Mouse (Mus musculus): ENCODE data around the gene Adamts20. TPM values are rescaled to one million over a fixed set of nuclear protein-coding genes. Genes with fewer than 3 reads are reported as not detected.

Gene Adamts20
- polyA plus RNA-seq, 1 experiment from 2014 or later = 1.1 TPM

DNA sequence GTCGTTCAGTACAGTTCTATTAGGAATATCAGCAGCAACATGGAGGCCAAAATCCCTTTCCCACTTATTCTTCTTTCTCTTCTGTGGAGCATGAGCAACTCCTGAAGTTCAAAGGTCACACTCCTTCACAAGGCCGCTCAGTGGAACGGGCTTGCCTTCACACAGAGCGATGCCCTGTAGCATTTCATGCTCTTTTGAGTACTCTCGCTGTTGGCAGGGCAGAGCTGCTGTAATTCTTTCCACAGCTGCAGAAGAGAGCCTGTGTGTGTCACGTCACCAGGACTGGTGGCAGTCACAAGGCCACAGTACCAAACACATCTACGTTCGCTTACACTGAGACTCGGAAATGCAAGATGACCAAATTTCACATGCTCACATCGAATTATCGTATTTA, 21.2 kb downstream of the Adamts20 start:
- Histone ChIP-seq H3K4me3 (ENCODE audit: control insufficient read depth in 1 of 2, insufficient read depth in 1 of 2, low read depth in 1 of 2, low read length in 2 of 2) (no peak overlapping the region), H3K27me3 (ENCODE audit: control insufficient read depth, insufficient read depth, low read length) (no peaks in the 10 kb centered on the region), H3K4me2 (ENCODE audit: low read length) (no peak overlapping the region), H3K9ac (ENCODE audit: low read length) (no peak overlapping the region), H3K4me1 (ENCODE audit: control insufficient read depth in 2 of 2, insufficient read depth in 2 of 2, low read length in 2 of 2) (peaks cover 6 to 7% of the 10 kb centered on the region in 2 experiments; a peak in 2 of 4 replicates), H3K27ac (replicated peaks in 1 of 2; ENCODE audit: control insufficient read depth in 1 of 2, insufficient read depth in 1 of 2, low read depth in 2 of 2, low read length in 2 of 2) (peak overlapping the region in 1 of 2 experiments; percentile 47; a peak in 1 of 4 replicates), H3K36me3 (ENCODE audit: control insufficient read depth, insufficient read depth, low read length) (no peaks in the 10 kb centered on the region), H3K9me3 (ENCODE audit: control insufficient read depth, low read length) (no peaks in the 10 kb centered on the region)
- WGBS = 74% methylated on average over 11 of the region's 11 CpGs
- ATAC-seq (ENCODE audit: insufficient number of reproducible peaks, insufficient read depth, low FRiP score, low read depth) = no peak

DNA sequence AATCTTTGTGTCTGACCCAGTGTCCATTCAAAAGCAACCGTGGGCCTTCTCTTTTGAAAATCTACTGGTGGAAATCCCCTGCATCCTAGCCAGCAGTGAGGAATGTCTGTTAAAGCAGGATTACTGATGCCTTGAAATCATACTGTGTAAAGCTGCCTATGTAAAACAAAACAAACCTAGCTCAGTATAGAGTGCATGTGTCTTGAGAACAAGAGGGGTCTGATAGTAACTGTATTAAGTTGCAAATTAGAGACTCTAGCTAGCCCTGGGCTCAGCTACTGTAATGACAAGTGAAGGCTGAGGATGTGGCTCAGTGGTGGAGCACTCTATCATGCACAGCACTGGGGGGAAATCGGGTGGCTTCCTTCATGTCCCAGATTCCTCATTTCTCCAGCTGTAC, 22.2 kb downstream of the Adamts20 start:
- Histone ChIP-seq H3K9ac (ENCODE audit: low read length) (no peak overlapping the region), H3K4me1 (ENCODE audit: control insufficient read depth in 2 of 2, insufficient read depth in 2 of 2, low read length in 2 of 2) (peaks cover 6 to 7% of the 10 kb centered on the region in 2 experiments; a peak in 2 of 4 replicates), H3K9me3 (ENCODE audit: control insufficient read depth, low read length) (no peaks in the 10 kb centered on the region), H3K27ac (replicated peaks in 1 of 2; ENCODE audit: control insufficient read depth in 1 of 2, insufficient read depth in 1 of 2, low read depth in 2 of 2, low read length in 2 of 2) (no peak overlapping the region), H3K4me2 (ENCODE audit: low read length) (no peak overlapping the region), H3K4me3 (ENCODE audit: control insufficient read depth in 1 of 2, insufficient read depth in 1 of 2, low read depth in 1 of 2, low read length in 2 of 2) (no peak overlapping the region), H3K36me3 (ENCODE audit: control insufficient read depth, insufficient read depth, low read length) (no peaks in the 10 kb centered on the region), H3K27me3 (ENCODE audit: control insufficient read depth, insufficient read depth, low read length) (no peaks in the 10 kb centered on the region)
- ATAC-seq (ENCODE audit: insufficient number of reproducible peaks, insufficient read depth, low FRiP score, low read depth) = no peak
- WGBS = 51% methylated on average over 2 of the region's 2 CpGs

DNA sequence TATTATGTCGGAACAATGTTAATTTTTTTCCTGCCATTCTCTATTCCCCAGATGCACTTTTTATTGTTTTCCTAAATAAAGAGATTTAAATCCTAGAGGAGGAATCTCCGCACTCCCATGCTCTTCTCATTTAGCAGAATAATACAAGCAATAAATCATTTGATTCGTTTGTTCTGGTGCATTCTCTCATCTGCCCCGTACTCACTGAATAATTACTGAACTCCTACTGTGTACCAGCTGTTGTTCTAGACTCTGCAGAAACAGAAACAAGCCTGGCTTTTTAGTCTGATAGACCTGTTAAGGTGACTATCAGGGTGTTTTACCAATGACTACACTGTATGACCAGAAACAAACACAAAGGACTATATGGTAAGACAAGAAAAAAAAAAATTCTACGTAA, 29.7 kb downstream of the Adamts20 start:
- no peak for ATAC-seq (ENCODE audit: insufficient number of reproducible peaks, insufficient read depth, low FRiP score, low read depth)
- no peak overlapping the region for H3K27ac ChIP-seq (replicated peaks in 1 of 2; ENCODE audit: control insufficient read depth in 1 of 2, insufficient read depth in 1 of 2, low read depth in 2 of 2, low read length in 2 of 2)
- 0 out of 2 replicates have a peak, but pooled peaks cover 3% of the 10 kb centered on the region for H3K9me3 ChIP-seq (ENCODE audit: control insufficient read depth, low read length)
- no peaks in the 10 kb centered on the region for H3K27me3 ChIP-seq (ENCODE audit: control insufficient read depth, insufficient read depth, low read length)
- H3K36me3 ChIP-seq (ENCODE audit: control insufficient read depth, insufficient read depth, low read length) = no peaks in the 10 kb centered on the region
- H3K4me2 ChIP-seq (ENCODE audit: low read length) = no peak overlapping the region
- H3K4me3 ChIP-seq (ENCODE audit: control insufficient read depth in 1 of 2, insufficient read depth in 1 of 2, low read depth in 1 of 2, low read length in 2 of 2) = no peak overlapping the region
- H3K9ac ChIP-seq (ENCODE audit: low read length) = no peak overlapping the region
- no peaks in the 10 kb centered on the region for H3K4me1 ChIP-seq (ENCODE audit: control insufficient read depth in 2 of 2, insufficient read depth in 2 of 2, low read length in 2 of 2)
- WGBS = 86% methylated on average over 5 of the region's 5 CpGs

DNA sequence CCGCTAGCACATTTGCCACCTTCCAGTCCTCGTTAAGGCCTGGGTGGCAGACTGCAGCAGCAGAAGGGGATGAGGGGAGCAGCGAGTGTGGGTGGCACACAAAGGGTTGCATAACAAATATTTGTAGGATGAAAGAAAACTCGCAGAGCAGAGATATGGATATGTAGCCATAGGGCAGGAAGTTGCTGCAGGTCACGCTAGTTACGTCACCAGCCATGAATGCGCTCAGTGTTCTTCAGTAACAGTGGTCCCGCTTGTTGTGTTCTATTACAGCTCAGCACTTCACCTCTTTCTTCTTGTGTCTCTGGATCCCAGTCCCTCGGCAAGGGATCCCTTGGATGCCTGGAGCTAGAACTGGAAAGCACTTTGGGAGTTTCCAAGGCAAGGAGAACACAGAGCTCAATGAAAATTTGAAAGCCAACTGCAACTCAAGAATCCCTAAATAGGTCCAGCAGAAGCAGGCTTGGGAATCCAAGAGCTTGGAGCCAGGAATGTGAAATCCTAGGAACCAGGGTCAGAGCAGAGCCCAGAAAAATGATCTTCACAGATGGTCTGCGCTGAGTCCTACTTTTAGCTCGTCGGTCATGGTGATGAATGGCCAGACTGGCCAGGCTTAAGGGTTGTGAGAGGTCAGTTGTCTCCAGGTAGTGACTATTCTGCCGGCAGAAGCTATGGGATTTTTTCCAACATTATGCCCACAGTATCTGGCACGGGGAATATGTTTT, 34.4 kb downstream of the Adamts20 start:
- no peaks in the 10 kb centered on the region for H3K36me3 ChIP-seq (ENCODE audit: control insufficient read depth, insufficient read depth, low read length)
- H3K27ac ChIP-seq (replicated peaks in 1 of 2; ENCODE audit: control insufficient read depth in 1 of 2, insufficient read depth in 1 of 2, low read depth in 2 of 2, low read length in 2 of 2) = no peak overlapping the region
- ATAC-seq (ENCODE audit: insufficient number of reproducible peaks, insufficient read depth, low FRiP score, low read depth) = no peak
- H3K27me3 ChIP-seq (ENCODE audit: control insufficient read depth, insufficient read depth, low read length) = no peaks in the 10 kb centered on the region
- no peak overlapping the region for H3K4me2 ChIP-seq (ENCODE audit: low read length)
- WGBS = 67% methylated on average over 14 of the region's 14 CpGs
- 0 out of 2 replicates have a peak, but pooled peaks cover 3% of the 10 kb centered on the region for H3K9me3 ChIP-seq (ENCODE audit: control insufficient read depth, low read length)
- H3K4me1 ChIP-seq (ENCODE audit: control insufficient read depth in 2 of 2, insufficient read depth in 2 of 2, low read length in 2 of 2) = no peaks in the 10 kb centered on the region
- H3K4me3 ChIP-seq (ENCODE audit: control insufficient read depth in 1 of 2, insufficient read depth in 1 of 2, low read depth in 1 of 2, low read length in 2 of 2) = no peak overlapping the region
- no peak overlapping the region for H3K9ac ChIP-seq (ENCODE audit: low read length)

DNA sequence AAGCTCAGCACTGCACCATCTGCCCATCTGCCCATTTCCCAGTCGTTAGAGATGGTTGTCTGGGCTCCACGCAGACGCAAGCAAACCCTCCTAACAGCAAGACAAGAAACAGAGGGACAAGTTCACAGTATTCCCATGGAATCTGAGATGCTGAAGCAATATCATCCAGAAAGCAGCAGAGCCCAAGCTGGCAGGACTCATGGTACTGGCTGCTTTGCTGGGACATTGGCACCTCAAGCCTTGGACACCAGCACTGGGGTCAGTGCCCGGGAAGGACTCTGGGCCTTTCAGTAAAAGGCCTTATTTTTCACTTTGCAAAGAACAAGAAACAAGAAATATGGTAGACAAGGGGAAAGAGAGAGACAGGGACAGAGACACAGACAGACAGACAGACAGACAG, 36.5 kb downstream of the Adamts20 start:
- no peaks in the 10 kb centered on the region for H3K27me3 ChIP-seq (ENCODE audit: control insufficient read depth, insufficient read depth, low read length)
- H3K36me3 ChIP-seq (ENCODE audit: control insufficient read depth, insufficient read depth, low read length) = no peaks in the 10 kb centered on the region
- ATAC-seq (ENCODE audit: insufficient number of reproducible peaks, insufficient read depth, low FRiP score, low read depth) = no peak
- no peaks in the 10 kb centered on the region for H3K9me3 ChIP-seq (ENCODE audit: control insufficient read depth, low read length)
- no peaks in the 10 kb centered on the region for H3K4me1 ChIP-seq (ENCODE audit: control insufficient read depth in 2 of 2, insufficient read depth in 2 of 2, low read length in 2 of 2)
- no peak overlapping the region for H3K4me3 ChIP-seq (ENCODE audit: control insufficient read depth in 1 of 2, insufficient read depth in 1 of 2, low read depth in 1 of 2, low read length in 2 of 2)
- H3K4me2 ChIP-seq (ENCODE audit: low read length) = no peak overlapping the region
- no peak overlapping the region for H3K27ac ChIP-seq (replicated peaks in 1 of 2; ENCODE audit: control insufficient read depth in 1 of 2, insufficient read depth in 1 of 2, low read depth in 2 of 2, low read length in 2 of 2)
- 81% methylated on average over 4 of the region's 4 CpGs for WGBS
- H3K9ac ChIP-seq (ENCODE audit: low read length) = no peak overlapping the region

DNA sequence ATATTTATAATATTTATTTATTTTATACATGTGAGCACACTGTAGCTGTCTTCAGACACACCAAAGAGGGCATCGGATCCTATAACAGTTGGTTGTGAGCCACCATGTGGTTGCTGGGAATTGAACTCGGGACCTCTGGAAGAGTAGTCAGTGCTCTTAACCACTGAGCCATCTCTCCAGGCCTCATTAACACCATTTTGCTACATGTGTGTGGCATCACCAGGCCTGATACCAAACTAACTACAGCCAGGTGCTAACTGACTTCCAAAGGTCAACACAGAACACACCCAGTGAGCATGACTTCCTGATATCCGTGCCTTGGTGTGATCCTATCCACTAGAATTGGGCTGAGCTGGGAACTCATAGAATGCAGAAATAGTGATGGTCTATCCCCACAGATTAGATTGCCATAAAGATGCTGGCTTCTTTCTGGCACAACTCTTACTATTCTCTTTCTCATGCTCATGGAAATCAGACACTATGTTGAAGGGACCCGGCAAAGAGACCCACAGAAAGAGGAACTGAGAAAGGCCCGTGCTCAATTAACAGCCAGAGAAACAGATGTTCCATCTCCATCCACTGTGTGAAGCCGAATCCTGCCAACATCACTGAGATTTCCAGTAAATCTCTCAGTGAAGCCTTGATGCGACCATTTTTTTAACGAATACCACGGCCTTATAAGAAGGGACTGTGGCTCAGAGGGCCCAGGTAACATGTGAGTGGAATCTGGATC, 37.6 kb downstream of the Adamts20 start:
- H3K4me1 ChIP-seq (ENCODE audit: control insufficient read depth in 2 of 2, insufficient read depth in 2 of 2, low read length in 2 of 2) = no peaks in the 10 kb centered on the region
- no peak for ATAC-seq (ENCODE audit: insufficient number of reproducible peaks, insufficient read depth, low FRiP score, low read depth)
- no peak overlapping the region for H3K4me3 ChIP-seq (ENCODE audit: control insufficient read depth in 1 of 2, insufficient read depth in 1 of 2, low read depth in 1 of 2, low read length in 2 of 2)
- no peaks in the 10 kb centered on the region for H3K36me3 ChIP-seq (ENCODE audit: control insufficient read depth, insufficient read depth, low read length)
- no peak overlapping the region for H3K27ac ChIP-seq (replicated peaks in 1 of 2; ENCODE audit: control insufficient read depth in 1 of 2, insufficient read depth in 1 of 2, low read depth in 2 of 2, low read length in 2 of 2)
- no peaks in the 10 kb centered on the region for H3K27me3 ChIP-seq (ENCODE audit: control insufficient read depth, insufficient read depth, low read length)
- no peak overlapping the region for H3K4me2 ChIP-seq (ENCODE audit: low read length)
- no peaks in the 10 kb centered on the region for H3K9me3 ChIP-seq (ENCODE audit: control insufficient read depth, low read length)
- 80% methylated on average over 9 of the region's 9 CpGs for WGBS
- no peak overlapping the region for H3K9ac ChIP-seq (ENCODE audit: low read length)

DNA sequence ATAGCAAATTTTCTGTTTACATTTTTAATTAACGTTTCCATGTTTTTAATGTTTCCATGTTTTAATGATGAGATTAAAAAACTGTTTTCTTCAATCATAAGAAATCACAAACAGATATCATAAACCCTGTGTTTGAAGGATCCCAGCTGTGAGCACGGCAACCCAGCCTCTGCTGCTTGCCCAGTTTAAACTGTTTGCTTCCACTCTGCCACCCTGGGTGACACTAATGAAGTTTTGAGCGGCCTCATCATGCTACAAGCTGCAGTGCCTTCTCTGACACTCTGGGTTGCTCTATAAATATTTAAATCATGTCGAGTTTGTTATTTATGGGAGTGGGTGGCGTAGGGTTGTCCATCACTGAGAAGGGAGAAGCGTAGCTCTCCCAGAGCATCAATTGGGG, 44.7 kb downstream of the Adamts20 start:
- H3K4me2 ChIP-seq (ENCODE audit: low read length) = no peak overlapping the region

More for the DNA sequence above, 44.7 kb downstream of the Adamts20 start:
- Histone ChIP-seq H3K27ac (replicated peaks in 1 of 2; ENCODE audit: control insufficient read depth in 1 of 2, insufficient read depth in 1 of 2, low read depth in 2 of 2, low read length in 2 of 2) (no peak overlapping the region), H3K36me3 (ENCODE audit: control insufficient read depth, insufficient read depth, low read length) (no peaks in the 10 kb centered on the region), H3K4me1 (ENCODE audit: control insufficient read depth in 2 of 2, insufficient read depth in 2 of 2, low read length in 2 of 2) (no peaks in the 10 kb centered on the region), H3K9ac (ENCODE audit: low read length) (no peak overlapping the region), H3K27me3 (ENCODE audit: control insufficient read depth, insufficient read depth, low read length) (no peaks in the 10 kb centered on the region), H3K4me3 (ENCODE audit: control insufficient read depth in 1 of 2, insufficient read depth in 1 of 2, low read depth in 1 of 2, low read length in 2 of 2) (no peak overlapping the region), H3K9me3 (ENCODE audit: control insufficient read depth, low read length) (no peaks in the 10 kb centered on the region)
- WGBS = 65% methylated on average over 6 of the region's 6 CpGs
- no peak for ATAC-seq (ENCODE audit: insufficient number of reproducible peaks, insufficient read depth, low FRiP score, low read depth)

Data from heart, embryonic 14.5 days (tissue).